Mouse (Mus musculus) heart, postnatal 36 days (tissue): ENCODE measurements at regions not wholly inside any gene's neighbourhood (a gene's known extent, or its start where the extent isn't known, plus 50 kb on each side); places are given as distances from the start of the nearest gene placed in this dataset.
"Not testable (repeated sequence)": the region's sequence is repeated elsewhere in the genome, so short reads cannot be mapped to it uniquely, and the experiment has no call there.

ENCODE experiments used
- DNase-seq, 2 experiments: peaks; one replicate each; pipeline ENCODE4 v3.0.0; 2021 to 2022
- intact Hi-C: fragments of 180-260 bp; cut with DNase I; formaldehyde crosslinking; loops from one replicate; pipeline ENCODE4 v1.15.1; 2025

DNA sequence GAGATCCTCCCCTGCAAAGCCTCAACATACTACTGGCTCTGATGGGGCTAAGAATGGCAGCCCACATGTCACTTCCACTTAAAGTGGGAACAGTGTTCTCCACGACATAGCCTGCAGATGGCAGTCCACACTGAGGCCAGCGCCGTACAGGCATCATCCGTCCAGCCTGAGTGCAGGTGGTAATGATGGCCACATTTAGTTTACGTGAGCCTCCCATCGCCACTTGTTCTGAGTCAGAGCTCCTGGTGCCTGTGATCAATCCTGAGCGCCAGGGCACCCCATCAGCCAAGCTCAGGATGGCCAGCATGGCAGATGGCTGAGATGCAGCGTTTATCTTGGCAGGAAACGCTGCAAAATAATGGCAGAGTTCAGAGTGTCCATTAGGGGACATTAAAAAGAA lies 159.6 kb downstream of the Adgrd1 start:
- no peak for DNase-seq
- intact Hi-C loops: loop anchor here (2.0 to 10.0 kb wide), 2 partner anchors 99 to 329 kb away; partner anchors contain the start of gene Mmp17

DNA sequence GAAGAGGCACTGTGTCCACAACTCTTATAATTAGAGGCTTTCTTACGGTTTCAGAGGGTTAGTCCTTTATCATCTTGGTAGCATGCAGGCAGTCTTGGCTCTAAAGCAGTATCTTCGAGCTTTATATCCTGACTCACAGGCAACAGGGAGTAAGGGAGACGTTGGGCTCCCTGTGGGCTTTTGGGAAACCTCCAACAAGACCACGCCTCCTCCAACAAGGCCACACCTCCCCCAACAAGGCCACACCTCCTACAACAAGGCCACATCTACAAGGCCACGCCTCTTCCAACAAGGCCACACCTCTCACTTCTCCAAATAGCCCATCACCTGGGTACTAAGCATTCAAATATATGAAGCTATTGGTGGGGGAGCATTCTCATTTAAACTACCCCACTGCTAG lies 160.7 kb downstream of the Adgrd1 start:
- intact Hi-C loops: loop anchor here (2.0 to 10.0 kb wide), 2 partner anchors 98 to 328 kb away; partner anchors contain the start of gene Mmp17
- DNase-seq: no peak

GRCm38 (mm10) chr5:129260689-129261088 lies 164.1 kb downstream of the Adgrd1 start:
- DNase-seq: peak in 1 of 2 experiments; percentile 40
- intact Hi-C loops: no loop called here

- DNase-seq: no peak
- intact Hi-C loops: no loop called here
Observed at GRCm38 (mm10) chr5:129263118-129263517, 166.6 kb downstream of the Adgrd1 start.

DNA sequence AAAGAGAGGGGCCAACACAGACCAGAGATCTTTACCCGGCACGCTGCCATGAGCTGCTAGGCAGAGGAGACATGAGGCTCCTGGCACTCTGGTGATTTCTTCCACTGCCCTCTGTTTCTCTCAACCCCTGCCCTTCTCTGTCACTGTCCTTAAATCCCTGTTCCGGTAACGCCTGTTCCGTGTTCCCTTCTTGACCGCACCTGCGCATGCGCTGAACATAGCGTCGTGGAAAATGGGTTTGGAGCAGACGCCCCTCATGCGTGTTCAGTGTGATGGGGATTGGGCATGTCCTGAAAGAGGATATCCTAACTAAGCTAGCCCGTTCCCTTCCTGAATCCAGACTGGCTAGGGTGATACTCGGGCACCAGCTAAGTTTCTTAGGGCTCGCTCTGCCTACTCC lies 167.8 kb downstream of the Adgrd1 start:
- DNase-seq: no peak
- intact Hi-C loops: no loop called here

DNA sequence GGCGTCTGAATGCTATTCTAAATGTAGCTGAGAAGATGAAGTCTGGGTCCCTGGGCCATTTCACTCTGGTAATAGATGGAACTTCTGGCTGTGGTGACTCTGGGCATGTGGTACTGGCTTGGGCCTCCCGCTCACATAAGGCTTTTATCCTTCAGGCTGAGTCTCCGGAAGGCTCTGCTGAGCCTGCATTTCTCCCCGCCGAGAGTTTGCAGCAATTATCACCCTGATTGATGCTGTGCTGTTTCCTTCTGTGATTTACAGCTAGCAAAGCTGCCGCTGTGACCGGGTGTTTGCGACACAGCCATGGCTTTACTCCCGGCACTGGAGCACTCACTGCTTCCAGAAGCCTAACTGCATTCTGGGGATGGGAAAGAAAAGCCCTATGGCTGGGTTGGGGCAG lies 171.9 kb downstream of the Adgrd1 start:
- intact Hi-C loops: no loop called here
- DNase-seq: no peak

DNA sequence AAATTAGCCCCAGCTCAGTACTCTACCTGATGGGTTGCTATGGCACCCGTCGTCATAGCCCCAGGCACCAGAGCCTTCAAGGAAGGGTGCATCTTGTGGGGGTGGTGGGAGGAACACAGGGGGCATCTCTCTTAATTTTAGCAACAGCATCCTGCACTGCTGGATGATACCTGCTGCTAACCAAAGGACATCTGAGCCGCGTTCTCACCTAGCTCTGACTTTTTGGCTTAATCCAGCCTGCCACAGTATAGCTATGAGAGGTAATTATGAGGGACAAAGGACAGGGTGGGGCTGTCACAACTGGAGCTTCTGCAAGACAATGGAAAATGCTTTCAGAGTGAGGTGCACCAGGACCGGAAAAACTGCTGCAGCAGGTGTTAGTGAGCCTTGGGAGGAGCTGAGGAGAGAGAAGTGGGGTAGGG lies 173.5 kb downstream of the Adgrd1 start:
- intact Hi-C loops: no loop called here
- no peak for DNase-seq

- no peak for DNase-seq
- intact Hi-C loops: no loop called here
Observed at GRCm38 (mm10) chr5:129281406-129281805, 184.9 kb downstream of the Adgrd1 start.

DNA sequence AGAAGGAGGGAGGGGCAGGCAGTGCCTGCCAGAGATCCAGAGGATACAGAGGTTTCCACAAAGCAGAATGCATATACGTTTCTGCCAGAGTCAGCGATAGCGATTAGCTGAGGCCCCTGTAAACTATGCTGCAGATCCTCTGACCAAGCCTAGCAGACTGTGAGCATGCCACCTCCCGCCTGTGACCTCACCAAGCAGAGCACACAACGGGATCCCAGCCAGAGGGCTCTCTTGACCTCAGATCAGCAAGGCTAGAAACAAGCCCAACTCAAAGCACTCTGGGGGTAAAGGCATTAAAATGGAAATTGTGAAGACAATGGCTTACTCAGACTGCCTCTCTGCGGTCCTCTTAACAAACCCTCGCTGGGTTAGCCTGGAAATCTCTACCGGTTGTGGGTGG lies 185.6 kb downstream of the Adgrd1 start:
- intact Hi-C loops: no loop called here
- no peak for DNase-seq

GRCm38 (mm10) chr5:129282826-129283225 lies 186.3 kb downstream of the Adgrd1 start:
- intact Hi-C loops: no loop called here
- DNase-seq: no peak

GRCm38 (mm10) chr5:129287481-129287880 lies 190.9 kb downstream of the Adgrd1 start:
- intact Hi-C loops: no loop called here
- no peak for DNase-seq

DNA sequence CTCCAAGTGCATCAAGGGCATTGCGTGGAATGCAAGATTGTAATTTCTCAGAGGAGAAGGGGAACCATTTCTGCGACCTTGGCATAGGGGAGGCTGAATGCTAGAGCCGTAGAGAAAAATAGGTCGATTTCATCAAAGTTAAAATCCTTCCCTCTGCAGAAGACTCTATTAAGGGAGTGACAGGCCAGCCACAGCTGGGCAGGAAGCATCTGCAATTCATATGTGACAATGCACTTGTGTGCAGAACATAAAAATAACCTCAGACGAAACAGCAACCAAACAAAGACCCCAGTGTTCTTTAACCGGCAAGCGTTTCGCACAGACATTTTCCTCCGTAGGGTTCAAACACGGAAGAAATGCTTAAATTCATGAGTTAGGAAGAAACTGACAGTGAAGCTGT lies 196.3 kb downstream of the Adgrd1 start:
- DNase-seq, intact Hi-C loops: not testable (repeated sequence)

GRCm38 (mm10) chr5:129294861-129295542 lies 198.5 kb downstream of the Adgrd1 start:
- DNase-seq, intact Hi-C loops: not testable (repeated sequence)

DNA sequence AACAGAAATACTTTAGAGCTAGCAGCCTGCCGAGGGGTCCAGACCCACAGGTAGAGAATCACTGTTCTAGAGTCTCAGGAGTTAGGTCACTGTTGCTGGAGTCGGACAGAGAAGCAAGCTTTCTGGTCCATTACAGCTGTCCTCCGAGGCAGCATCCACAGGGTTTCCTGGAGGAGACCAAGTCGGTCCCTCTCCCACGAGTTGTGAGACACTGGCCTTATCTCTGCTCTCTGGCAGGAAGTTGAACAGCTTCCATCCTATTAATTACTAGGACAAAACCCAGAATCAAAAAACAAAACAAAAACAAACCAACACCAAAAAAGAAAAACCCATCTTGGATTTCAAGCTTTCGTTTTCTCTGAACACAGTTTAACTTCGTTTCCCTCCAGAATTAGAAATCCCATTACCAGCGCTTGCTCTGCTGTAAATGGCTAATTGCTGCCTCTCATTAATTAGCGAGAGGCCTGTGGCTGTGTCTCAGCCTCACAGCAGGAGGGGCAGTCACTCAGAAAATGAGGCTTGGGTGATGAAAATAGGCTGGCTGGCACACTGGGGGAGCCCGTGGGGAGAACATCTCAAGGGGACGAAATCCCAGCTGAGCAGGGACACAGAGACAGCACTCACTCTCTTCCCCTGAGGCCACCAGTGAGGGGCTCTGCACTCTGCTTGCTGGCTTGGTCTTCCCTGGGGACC lies 201.3 kb downstream of the Adgrd1 start:
- intact Hi-C loops: no loop called here
- DNase-seq: no peak

DNA sequence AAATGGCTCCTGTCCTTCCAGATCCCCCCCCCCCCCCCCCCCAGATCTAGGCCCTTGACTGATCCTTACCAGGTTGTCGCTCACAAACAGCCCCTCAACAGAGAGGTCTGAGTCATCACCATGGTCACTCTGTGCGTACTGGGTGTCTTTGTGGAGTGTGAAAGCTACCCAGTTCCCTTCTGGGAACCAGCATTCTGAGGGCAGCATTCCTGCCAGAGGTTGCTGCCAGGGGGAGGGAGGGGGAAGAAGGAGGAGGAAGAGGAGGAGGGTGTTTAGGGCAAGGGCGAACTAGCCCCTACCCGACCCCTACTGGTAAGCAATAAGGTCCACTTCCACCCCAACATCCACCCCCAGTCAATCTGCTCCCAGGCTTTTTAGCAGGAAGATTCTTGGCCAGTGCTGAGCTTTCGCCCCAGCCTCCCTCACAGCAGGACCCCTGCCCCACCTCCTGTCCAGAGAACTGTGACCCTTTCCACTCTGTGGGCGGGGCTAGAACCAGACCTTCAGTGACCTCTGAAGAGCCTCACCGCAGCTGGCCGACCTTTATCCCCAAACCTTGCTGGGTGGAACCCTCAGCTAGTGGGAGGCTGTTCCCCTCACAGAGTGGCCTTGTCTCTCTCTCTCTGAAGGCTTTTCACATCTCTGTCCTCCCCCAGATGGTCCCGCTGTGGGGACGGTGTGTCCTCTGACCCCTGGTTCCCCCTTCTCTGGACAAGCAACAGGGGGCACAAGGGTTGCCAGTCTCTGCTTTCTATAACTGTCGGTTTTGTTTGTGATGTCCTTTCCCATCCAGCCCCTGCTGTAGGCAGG lies 202.2 kb upstream of the Sfswap start:
- DNase-seq: no peak
- intact Hi-C loops: no loop called here

- intact Hi-C loops: no loop called here
- DNase-seq: no peak
Observed at GRCm38 (mm10) chr5:129299456-129299765, 201.6 kb upstream of the Sfswap start.

GRCm38 (mm10) chr5:129300423-129300822 lies 200.6 kb upstream of the Sfswap start:
- DNase-seq: no peak
- intact Hi-C loops: no loop called here

DNA sequence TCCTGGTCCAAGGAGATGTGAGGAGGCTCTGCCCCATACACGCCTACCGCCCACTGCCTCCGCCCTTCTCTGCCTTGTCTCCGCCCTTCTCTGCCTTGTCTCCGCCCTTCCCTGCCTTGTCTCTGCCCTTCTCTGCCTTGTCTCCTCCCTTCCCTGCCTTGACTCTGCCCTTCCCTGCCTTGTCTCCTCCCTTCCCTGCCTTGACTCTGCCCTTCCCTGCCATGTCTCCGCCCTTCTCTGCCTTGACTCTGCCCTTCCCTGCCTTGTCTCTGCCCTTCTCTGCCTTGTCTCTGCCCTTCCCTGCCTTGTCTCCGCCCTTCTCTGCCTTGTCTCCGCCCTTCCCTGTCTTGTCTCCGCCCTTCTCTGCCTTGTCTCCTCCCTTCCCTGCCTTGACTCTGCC lies 185.4 kb upstream of the Sfswap start:
- intact Hi-C loops: no loop called here
- no peak for DNase-seq

DNA sequence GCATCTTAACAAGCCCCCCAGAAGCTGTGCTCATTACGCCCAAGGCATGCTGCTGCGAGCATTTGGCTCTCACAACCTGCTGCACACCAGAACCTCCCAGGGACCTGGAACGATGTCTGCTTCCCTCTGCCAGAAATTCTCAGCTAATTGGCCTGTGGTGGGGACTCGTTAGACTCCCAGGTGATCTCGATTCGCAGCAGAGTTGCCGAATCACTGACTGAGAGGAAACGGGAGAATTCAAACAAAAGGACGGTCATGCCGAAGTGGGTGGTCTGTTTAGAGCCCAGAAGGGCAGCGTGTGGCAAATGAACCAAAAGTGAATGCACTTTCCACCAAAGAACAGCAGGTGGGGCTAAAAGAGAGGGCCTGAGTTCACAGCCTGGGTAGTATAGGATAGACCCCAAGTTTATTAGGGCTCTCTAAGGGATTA lies 169.9 kb upstream of the Sfswap start:
- intact Hi-C loops: no loop called here

DNA sequence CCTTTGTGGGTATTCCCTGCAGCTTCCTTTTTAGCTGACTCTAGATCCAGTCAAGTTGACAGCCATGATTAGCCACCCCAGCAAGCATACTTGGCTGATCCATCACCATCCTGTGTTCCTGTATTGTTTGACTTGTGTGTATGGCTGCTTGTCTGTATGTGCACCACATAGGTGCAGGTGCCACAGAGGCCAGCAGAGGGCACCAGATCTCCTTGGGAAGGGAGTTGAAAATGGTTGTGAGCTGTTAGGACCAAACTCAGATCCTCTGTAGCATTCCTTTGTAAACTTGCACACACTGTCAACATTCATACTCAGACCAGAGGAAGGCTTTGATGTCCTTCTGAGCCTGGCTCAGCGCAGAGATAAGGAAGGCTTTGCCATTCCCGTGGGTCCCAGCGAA lies 169.0 kb upstream of the Sfswap start:
- DNase-seq: no peak
- intact Hi-C loops: no loop called here

More for the DNA sequence above, 169.9 kb upstream of the Sfswap start:
- no peak for DNase-seq

DNA sequence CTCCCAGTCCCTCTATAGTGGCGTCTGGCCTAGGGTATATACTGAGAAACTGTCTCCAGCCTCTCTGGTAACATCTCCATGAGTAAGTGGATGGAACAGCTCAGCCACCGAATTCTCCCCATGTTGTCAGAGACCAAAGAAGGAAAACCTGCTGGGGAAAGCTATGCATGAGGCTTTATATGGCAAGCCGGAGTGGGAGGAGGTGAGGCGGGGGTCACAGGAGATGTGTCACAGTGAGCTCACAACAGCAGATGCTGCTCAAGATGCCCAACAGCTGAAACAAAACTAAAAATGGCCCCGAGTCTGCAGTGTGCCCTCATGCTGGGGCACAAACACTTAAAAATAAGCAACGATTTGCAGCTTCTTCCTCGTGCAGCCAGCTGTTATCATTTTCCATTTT lies 162.5 kb upstream of the Sfswap start:
- intact Hi-C loops: no loop called here
- no peak for DNase-seq

DNA sequence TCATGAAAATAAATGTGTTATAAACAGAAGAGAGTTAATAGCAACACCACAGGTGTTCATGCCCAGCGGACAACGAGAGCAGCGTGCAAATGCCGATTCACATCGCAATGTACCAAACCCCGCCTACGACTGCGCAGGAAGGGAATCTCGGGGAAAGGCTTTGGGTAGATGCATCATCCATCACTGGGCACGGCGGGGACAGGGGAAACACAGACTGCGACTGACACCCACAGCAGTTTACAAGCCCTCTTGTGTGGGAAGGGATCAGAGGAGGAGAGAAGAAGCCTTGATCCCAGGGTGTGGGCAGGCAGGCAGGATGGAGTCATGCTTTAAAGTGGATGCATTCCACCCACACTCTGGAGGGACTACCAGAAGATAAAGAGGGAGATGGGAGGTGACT lies 157.0 kb upstream of the Sfswap start:
- DNase-seq: no peak
- intact Hi-C loops: no loop called here
